Mouse (Mus musculus) kidney, adult 11 months (tissue): ENCODE data around the gene Prelid1.

Experiments
- DNase-seq: peaks from one replicate; pipeline ENCODE4 v3.0.0; 2022

Gene Prelid1

DNA sequence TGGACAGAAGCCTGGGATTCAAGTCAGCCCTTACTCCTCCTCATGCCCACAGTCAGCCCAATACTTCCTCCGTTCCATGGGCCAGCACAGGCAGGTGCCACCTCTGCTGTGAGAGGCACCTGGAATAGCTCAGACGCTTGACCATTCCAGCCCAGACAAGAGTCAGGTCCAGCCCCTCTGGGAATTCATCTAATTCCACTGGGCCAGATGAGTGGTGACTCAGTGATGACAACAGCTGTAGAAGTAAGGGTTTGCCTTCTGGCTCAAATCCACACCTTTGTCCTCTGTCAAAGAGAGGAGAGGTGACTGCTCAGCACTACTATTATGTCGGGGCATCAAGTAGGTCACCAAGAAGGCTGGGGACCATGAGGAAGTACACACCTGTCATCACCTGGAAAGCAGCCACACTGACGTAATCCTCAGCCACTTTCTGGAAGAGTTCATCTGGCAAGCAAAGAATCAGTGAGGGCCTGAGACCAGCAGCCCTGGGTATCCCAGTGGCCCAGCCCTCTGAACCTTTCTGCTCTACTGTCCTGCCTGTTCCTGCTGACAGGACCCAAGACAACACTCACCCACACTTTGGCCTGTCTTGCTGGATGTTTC, at the start of gene Prelid1:
Prelid1 (plus strand) TSS at position 570 of the 603 bp plus-strand sequence.
- DNase-seq: no peak

DNA sequence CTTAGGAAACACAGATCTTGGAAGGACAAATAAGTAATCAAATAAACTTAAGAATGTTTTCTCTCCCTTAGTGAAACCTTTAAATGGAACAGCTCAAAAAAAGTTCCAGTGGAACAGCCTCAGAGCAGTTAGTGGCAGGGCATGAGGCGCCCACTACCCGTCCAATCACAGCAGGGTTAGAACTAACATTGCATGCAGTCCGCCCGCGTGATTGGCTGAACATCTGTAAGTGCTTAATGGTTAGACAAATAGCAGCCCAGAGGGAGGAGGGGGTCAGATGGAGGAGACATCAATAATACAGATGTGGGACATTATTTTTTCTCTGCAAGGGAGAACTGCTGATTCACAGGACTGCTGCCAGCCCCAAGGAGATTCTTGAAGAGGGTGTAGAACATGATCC, 43.1 kb upstream of the Prelid1 start:
- DNase-seq: no peak

DNA sequence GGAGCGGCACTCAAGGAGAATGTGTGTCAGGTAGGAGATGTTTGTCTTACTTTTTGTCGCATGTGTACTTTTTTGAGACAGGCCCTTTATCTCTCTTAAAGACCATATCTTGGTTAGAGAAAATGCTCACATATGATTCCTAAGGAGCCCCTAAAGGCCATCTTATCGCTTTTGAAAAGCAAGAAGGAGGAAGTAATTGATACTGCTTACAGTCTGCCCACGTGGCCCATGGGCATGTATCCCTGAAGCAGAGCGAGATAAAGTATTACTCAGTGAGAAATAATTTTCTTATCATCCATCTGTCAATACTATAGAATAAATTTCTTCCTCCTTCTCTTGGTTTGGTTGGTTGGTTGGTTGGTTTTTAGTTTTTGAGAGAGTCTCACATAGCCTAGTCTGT, 42.7 kb upstream of the Prelid1 start:
- DNase-seq: no peak

DNA sequence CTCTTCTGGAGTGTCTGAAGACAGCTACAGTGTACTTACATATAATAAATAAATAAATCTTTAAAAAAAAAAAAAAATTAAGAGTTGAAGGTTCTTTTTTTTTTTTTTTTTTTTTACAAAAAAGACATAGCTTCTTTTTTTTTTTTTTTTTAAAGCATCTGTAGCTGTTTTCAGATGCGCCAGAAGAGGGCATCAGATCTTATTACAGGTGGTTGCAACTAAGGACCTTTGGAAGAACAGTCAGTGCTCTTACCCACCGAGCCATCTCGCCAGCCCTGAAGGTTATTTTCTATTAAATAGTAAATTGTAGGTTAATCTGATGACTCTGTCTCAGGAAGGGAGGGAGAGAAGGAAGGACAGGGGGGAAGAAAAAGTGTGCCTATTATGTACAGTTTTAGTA, 31.4 kb upstream of the Prelid1 start:
- DNase-seq: no peak

DNA sequence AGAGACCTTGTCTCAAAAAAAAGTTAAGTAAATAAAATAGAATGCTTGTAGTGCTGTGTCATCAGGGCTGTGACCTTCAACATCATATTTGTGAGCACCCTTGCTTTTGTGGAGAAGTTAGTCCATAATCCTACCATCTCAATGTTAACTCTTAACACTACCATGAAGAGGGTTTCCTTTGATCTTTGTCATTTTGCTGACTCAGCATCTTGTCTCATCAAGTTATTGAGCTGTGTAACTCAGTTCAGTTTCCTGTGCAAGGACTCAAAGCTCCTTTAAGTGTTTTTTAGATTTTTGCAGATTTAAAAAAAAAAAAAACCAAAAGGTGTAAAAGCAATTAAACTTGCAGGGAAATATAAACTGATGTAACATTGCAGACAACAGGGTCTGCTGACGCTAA, 23.5 kb upstream of the Prelid1 start:
- DNase-seq: no peak

DNA sequence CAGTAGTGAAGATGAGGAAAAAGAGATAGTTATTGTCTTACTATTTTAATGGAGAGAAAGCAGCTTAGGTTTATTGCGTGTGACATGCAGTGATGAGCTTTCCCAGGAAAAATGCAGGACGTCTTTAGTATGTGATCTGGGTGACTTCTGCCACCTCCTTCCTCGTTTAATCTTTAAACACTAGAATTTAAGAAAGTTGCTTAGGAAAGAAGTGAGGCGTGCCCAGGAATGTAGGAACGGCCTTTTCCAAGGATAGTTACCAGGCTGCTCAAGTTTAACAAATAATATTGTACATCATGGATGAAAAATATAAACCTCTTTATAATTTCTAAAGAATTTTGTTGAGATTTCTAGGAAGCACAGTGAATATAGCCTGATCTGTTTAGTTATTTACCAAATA, 19.4 kb upstream of the Prelid1 start:
- DNase-seq: no peak

DNA sequence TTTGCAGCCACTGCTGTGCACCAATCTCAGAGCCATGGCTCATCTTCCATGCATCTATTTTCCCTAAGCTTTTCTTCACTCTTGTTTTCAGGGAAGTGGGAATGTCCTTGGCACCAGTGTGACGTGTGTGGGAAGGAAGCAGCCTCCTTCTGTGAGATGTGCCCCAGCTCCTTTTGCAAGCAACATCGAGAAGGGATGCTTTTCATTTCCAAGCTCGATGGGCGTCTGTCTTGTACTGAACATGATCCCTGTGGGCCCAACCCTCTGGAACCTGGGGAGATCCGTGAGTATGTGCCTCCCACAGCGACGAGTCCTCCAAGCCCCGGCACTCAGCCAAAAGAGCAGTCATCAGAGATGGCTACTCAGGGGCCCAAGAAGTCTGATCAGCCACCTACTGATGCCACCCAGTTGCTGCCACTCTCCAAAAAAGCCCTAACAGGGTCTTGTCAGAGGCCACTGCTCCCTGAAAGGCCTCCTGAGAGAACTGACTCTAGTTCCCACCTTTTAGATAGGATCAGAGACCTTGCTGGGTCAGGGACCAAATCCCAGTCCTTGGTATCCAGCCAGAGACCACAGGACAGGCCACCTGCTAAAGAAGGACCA, 8.2 kb upstream of the Prelid1 start:
- DNase-seq: no peak

DNA sequence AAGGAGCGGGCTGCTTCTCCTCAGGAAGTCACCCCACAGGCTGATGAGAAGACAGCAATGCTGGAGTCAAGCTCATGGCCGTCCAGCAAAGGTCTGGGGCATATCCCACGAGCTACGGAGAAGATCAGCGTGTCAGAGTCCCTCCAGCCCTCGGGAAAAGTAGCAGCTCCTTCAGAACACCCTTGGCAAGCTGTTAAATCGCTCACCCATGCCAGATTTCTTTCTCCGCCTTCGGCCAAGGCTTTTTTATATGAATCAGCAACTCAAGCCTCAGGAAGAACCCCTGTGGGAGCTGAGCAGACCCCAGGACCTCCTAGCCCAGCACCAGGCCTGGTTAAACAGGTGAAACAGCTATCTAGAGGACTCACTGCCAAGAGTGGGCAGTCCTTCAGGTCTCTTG, 7.2 kb upstream of the Prelid1 start:
- DNase-seq: no peak

DNA sequence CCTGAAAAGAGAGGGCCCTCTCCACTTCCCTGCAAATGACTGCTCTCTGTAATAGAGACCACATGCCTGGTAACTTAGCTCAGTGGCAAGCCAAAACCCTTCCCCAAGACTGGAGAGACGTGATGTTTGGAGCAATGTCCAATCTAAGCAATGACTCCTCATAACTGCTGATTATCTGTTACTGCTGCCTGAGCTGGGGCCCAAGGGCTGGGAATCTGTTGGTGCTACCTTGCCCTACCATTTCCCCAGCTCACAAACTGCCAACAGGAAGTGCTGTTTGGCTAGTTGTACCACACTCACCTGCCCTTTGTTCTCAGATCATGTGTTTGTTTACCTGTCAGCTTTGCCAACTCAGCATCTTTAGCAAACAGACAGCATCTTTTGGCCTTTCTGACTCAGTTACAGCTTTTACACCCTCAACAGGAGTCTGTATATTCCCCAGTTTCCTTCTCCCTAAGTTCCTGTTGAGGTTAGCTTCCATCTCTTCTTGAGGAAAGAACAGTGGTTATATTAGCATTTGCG, 5.3 kb upstream of the Prelid1 start:
- no peak for DNase-seq

DNA sequence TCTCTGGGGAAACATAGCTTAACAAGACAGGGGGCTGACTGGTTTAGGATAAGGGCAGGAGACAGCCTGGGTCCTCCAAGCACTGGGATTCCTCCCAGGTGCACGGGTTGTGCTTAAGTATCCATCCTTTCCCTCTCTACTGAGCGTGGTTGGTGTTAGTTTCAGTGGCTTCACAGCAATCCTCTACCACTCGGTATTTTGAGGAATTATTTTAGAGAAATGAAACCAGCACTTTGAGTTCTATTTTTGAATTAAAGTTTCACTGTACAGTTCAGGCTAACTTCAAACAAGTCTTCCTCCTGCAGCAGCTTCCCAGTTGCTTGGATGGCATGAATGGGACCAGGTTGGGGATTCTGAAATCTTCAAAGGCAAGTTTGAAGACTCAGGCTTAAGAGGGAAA, 1.9 kb upstream of the Prelid1 start:
- no peak for DNase-seq

DNA sequence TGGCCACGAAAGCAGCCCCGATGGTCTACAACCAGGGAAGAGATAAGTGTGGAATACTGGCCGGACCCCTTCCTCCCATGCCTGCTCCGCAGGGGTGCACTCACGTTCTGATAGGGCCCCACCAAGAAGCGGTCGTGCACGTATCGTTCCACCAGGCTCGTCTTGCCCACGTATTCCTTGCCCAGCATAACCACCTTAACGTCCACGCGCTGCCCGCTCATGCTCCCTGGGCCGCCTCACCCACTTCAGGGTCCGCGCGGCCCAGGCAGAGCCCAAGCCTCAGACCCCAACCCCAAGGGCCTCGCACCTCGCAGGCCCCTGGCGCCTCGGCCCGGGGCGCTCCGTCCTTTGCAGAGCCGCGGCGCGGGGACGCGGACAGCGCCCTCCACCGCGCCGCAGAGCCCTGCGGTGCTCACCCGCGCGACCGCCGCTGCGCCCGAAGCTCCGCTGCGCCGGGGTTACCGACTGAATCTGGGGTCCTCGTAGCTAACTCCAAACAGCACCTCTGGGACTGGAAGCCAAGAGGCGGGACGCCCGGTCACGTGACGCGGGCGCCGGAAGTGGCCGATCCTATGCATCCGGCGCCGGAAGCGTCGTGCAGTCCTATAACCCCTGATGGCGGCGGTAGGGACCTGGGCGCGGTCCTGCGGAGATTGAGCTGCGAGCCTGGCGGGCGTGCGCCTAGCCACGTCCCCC, 1.3 kb downstream of the Prelid1 start, which contains the start of gene Rab24:
Rab24 (minus strand) TSS at position 513 of the 696 bp plus-strand sequence.
- DNase-seq: peak; percentile 86

DNA sequence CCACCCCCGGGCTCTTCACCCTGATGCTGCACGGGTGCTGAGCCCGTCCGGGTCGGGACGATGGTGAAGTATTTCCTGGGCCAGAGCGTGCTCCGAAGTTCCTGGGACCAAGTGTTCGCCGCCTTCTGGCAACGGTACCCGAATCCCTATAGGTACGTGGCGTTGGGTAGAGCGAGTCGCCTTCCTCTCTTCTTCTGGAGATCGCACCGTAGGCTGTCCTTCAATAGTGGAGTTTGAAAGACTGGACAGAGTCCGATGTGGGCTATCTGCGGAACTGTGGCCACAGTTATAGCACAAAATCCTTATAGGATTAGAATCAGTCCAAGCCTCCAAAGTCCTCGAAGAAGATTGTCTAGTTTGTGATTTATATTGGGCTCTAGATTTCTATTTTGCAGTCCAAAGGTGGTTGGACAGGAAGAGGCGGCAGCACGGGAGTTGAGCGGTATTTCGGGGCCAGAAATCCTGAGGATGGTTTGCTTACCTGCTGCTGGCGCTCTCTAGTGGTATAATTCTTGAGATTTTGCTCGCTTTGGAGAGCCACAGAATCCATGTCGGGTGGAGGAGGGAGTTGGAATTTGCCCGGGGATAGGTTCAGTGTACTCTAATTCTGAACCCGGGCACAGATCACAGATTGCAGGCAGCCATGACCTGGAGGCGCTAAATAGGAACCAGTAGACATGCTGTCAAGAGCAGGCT, 2.0 kb downstream of the Prelid1 start:
- DNase-seq: peak; percentile 85

DNA sequence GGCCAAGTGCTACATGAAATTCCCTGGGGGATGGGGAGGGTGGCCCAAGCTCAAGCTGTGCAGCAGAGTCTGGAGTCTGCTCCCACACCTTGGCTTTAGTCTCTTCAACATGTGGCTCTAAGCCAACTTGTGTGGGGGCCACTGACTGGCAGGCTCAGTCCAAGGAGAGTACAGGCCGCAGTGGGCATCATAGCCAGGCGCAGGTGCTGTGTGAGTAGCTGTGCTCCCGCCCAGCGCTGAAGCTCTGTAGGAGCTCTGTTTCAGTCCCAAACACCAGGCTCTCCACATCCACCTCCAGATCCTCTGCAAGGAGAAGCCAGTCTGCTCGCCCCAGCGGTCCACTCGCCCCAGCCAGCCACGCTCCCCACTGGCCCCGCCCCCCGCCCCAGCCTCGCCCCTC, 5.3 kb downstream of the Prelid1 start:
- DNase-seq: no peak

DNA sequence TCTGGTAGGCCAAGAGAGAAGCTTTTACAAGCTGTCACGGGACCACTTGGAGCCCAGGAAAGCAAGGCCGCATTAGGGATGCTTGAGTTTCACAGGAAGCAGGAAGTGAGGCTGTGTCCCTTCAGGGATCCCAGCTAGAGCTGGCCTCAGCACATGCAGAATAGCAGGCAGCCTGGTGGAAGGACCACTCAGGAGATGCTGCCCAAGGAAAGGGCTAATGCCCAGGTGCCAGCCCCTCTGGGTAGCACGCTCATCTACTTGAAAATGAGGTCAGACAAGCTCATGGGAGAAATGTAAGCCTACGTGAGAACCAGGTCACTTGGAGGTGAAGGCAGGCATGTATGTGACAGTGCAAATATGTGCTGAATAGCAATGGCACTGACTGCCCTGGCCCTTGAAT, 6.9 kb downstream of the Prelid1 start:
- no peak for DNase-seq

DNA sequence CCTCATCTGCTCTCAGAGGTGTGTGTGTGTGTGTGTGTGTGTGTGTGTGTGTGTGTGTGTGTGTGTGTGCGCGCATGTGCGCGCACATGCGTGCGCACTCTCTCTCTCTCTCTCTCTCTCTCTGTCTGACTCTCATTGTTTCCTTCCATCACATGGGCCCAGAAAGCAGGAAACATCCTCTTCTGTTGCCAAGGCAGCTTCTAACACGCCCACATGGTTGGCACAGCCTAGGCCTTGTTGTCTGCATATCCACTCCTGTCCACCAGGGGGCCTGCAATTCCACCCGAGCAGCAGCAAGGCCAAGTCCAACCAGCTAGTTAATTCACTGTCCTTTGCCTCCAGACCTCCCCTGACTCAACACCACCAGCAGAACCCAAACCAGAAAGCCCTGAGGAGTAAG, 7.3 kb downstream of the Prelid1 start:
- DNase-seq: peak; percentile 87

DNA sequence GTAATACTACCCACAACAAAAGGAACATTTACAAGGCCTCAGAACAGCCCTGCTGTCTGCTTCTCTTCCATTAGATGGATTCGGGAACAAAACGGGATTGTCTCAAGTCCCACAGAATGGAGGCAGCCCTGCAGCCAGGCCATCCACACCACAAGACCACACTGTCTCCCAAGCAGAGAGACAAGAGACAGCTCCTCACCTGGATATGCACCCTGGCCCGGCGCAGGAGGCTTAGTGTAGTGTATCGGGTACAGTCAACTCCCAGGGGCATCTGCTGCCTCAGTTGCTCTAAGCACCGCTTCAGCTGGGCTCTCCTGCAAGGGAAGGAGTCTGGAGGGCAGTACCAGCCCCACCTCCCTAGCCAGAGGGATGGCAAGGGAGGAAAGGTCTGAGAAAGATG, 7.9 kb downstream of the Prelid1 start:
- DNase-seq: no peak

DNA sequence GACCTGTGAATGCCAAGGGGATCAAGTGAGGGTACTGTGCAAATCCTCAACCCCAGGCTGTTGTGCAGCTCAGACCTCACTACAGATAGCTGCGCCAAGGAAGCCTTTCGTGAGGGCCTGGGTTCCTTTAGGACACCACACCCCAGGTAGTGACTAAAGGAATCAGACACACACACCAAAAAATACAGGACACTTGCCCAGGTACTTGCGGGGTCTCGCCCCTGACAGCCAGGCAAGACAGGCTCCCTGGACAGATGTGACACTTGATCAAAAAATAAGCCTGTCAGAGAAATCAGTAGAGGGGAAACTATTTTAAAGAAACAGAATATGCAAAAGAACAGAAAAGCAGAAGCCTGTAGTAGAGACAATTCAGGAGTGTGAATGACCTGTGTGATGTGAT, 8.3 kb downstream of the Prelid1 start:
- DNase-seq: no peak

DNA sequence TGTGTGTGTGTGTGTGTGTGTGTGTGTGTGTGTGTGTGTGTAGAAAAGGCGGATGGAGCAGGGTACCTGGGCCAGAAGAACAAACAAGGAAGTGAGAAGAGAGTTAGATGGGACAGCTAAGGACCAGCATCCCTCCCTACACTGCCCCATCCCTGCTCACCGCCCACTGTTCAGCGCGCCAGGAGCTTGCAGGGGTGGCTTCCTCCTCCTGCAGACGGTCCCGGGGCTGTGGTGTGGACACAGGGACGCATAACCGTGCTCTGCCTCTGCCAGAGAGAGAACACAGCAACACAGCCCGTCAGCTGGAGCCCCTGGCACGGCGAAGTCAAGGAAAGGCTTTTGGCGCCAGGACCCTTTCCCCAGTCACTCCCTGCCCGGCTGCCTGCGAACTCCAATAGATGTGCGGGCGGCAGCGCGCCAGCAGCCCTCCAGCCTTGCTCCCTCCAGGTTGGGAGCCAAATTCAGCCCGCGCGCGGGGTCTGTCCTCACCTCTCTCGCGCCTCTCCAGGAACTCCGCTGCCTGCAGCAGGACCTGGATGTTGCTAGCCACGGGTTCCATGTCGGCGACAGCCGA, 8.9 kb downstream of the Prelid1 start:
- DNase-seq: no peak

DNA sequence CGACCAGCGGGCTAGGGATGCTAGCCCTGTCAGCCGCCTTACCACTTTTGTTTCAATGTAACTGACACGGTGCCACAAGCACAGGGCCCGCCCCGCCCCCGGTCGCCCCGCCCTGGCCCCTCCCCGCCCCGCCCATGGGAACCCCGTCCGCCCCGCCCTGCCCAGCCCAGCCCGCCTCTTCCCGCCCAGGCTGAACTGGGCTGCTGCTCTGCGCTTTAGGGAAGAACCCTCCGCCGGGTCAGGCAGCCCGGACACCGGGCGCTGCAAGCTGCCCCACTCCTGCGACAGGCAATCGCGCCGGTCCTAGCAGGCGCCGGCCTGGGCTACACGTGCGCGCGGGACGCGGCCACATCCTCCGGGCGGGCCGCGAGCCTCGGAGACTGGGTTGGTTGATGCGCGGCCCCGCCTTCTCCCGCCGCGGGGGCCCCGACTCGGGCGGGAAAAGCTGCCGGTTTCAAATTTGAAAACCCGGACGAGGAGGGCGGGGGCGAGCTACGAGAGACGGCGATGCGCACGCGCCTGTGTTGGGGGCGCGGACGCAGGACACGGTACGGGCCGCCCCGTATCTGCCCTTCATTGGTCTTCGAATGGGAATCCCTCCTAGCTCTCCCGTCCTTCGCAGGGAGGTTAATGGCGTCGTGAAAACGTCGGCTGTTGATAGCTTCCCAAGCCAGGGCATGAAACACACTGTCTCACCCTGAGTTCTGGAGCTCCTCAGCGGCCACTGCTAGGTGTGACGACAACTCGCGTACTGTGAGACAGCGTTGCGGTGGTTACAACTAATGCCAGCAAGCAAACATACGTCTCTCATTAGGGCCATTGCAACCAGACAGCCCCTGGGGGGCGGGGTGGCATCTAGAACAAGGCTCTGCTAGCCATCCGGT, 9.6 kb downstream of the Prelid1 start, which contains the start of gene Mxd3:
Mxd3 (minus strand) TSS at position 141 of the 884 bp plus-strand sequence.
- DNase-seq: peak; percentile 84

DNA sequence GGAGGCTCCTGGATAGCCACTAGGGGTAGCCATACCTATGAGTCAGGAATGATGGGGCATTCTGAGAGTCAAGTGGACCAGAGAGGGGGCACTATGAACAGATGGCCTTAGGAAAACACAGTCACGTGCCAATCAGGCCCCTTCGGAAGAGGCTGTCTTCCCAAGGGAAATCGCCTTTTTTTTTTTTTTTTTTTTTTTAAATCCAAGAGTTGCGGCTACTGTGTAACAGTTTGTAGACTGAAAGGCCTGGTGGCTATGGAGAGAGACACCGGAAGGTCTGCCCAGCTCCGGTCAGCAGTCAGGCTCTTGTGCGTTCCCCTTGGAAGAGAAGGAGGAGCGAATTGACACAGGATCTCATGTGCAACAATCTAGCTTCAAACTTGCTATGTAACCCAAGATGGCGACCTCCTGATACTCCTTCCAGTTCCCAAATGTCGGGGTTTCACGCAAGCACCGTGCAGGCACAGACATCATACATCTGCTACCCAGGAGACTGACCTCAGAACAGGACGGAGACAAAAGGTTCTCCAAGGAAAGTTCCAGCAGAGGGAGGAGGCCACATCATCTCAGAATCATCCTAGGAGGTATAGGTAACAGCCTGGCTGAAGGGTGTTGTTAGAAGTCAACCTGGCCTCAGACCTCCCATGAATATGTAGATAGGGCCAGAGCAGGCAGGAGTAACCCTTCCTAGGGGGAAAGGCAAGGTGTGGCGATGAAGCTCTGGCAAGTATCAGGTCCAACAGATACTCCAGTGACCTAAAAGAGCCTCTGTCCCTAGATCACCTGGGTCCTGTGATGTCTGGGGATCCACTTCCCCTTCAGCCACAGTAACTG, 10.5 kb downstream of the Prelid1 start:
- no peak for DNase-seq

DNA sequence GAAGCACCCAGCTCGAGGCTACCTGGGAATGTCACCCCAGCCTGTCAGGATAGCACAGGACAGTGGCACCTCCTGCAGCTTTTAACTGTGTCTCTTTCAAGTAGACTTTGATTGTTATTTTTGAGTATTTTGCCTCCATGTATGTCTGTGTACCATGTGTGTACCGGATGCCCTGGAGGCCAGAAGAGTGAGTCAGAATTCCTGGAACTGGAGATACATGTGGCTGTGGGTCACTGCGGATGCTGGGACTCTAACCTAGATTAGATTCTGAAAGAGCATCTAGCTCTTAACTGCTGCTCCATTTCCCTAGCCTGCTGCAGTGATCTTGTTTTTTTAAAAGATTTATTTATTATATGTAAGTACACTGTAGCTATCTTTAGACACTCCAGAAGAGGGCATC, 12.0 kb downstream of the Prelid1 start:
- DNase-seq: no peak
